Mouse (Mus musculus) brown adipose tissue, adult 24 weeks (tissue): ENCODE measurements around the gene Zfp618. TPM values are rescaled to one million over a fixed set of nuclear protein-coding genes. Genes with fewer than 3 reads are reported as not detected.
A peak's percentile ranks its signal among the peaks of the same experiment; 100 is the strongest.

ENCODE experiments used
- H3K27ac ChIP-seq: fragments of 200-500 bp; replicated peaks from 2 replicates; pipeline ENCODE4 v1.5.1; 2012; ENCODE audit warnings: low read depth, mild to moderate bottlenecking, low read length
- H3K4me1 ChIP-seq: fragments of 200-500 bp; 2 replicates; pipeline ENCODE4 v1.6.1; 2012; ENCODE audit warnings: low read length, mixed read lengths; ENCODE audit not compliant: control insufficient read depth, insufficient read depth, insufficient read length
- H3K4me3 ChIP-seq: fragments of 200-500 bp; 2 replicates; pipeline ENCODE4 v1.5.1; 2012; ENCODE audit warnings: low read depth, mild to moderate bottlenecking, low read length, moderate library complexity; ENCODE audit not compliant: insufficient read depth
- polyA plus RNA-seq: library from polyadenylated mRNA; stranded (reverse); fragments of >200 nt; gene quantifications from 2 replicates; pipeline ENCODE4 v1.2.4, GENCODE M21; 2012; ENCODE audit not compliant: missing spikeins, insufficient read depth, insufficient read length

Gene Zfp618
- polyA plus RNA-seq = 0.28 and 0.42 TPM in 2 replicates

DNA sequence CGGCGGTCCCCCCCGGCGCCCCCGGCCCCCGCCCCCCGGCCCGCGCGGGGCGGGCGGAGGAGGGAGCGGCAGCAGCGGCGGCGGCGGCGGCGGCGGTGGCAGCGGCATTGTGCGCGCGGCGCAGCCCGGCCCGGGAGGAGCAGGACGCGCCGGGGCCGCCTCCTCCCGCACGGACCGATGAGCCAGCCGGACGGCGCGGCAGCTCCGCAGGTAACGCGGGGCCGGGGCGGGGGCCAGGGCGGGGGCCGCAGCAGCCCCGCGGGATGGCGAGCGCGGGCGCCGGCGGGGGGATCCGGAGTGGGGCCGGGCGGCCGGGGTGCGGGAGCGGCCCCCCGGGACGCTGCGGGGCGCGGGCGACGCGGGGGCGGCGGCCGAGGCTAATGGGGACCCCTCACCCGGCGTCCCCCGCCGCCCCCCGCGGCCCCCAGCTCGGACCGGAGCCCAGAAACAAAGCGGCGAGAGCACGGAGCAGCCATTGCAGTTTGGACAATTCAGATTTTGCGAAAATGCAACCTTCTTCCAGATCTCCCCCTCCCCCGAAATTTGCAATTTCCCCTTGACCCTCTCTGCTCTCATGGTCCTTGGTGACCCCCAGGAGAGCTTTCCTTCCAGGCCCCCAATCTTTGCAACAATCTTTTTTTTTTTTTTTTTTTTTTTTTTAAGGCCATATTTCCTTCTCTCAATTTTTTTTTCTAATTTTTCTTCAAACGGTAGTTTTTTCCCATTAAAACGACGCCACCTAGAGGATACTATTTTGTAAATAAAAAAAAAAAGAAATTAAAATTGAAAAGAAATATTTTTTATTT lies at the start of gene Zfp618:
Gene Zfp618 (plus strand): TSS at position 77 of the 806 bp plus-strand sequence.
- Histone ChIP-seq H3K4me3 (peak within 1 kb of the TSS; percentile 74), H3K4me1 (no peaks in the 10 kb centered on the region), H3K27ac (no peak within 1 kb of the TSS)

DNA sequence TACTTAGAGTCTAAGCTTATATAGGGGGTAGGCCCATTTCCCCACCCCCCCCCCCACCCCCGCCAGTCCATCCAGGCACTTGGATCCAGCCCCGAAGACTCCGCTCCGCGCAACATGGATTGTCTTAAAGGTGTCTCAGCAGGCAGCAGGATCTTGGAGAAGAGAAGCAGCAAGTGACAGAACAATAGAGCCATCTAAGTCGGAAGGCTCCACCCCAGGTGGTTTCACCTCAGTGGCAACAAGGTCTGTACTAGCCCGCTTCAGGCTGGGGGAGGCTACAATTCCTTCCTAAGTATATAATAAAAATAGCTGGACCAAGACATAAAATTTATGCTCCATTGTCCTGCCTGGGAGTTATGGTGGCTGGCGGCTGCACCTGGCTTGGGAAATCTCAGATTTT lies 48.3 kb upstream of the Zfp618 start:
- Histone ChIP-seq H3K4me1 (no peaks in the 10 kb centered on the region), H3K27ac (no peak overlapping the region), H3K4me3 (no peak overlapping the region)

DNA sequence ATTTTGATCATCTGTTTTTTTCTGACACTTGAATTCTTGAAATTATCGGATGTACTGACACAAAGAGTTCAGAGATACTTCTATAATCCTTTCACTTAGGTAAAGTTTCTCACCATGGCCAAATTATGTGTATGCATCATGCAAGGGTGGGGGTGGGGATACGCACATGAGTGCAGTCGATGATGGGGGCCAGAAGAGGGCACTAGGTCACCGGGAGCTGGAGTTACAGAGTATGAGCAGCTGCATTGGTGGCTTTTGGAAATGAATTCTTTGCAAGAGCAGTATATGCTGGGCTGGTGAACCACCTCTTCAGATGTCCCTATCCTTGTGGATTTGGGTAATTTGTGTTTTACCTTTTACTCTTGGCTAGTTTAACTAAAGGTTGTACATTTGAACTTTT lies 31.6 kb upstream of the Zfp618 start:
- Histone ChIP-seq H3K4me1 (no peaks in the 10 kb centered on the region), H3K27ac (no peak overlapping the region), H3K4me3 (no peak overlapping the region)

DNA sequence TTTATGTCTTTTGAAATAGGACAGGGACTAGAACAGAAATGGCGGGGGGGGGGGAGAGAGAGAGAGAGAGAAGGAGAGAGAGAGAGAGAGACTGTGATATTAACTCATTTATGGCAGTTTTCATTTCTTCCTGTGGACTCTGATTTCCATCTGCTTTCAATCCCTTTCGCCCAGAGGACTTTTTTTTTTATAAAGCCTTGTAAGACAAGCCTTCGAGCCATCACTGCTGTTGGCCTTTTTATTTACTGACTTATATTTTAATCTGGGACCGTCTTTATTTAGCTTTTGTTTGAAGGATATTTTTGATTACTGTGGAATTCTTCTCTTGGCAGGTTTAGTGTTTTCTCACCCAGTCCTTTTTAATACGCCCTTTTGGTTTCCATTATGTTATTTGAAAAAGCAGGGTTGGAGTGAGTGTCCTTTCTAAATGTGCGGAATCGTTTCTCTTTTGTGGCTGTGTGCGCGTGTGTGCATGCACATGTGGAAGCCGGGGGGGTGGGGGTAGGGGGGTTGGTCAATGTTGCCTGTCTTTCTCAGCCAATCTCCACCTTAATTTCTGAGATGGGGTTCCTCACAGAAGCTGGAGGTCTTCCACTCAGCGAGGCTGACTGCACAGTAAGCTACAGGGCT lies 29.7 kb upstream of the Zfp618 start:
- Histone ChIP-seq H3K4me1 (no peaks in the 10 kb centered on the region), H3K27ac (no peak overlapping the region), H3K4me3 (no peak overlapping the region)

DNA sequence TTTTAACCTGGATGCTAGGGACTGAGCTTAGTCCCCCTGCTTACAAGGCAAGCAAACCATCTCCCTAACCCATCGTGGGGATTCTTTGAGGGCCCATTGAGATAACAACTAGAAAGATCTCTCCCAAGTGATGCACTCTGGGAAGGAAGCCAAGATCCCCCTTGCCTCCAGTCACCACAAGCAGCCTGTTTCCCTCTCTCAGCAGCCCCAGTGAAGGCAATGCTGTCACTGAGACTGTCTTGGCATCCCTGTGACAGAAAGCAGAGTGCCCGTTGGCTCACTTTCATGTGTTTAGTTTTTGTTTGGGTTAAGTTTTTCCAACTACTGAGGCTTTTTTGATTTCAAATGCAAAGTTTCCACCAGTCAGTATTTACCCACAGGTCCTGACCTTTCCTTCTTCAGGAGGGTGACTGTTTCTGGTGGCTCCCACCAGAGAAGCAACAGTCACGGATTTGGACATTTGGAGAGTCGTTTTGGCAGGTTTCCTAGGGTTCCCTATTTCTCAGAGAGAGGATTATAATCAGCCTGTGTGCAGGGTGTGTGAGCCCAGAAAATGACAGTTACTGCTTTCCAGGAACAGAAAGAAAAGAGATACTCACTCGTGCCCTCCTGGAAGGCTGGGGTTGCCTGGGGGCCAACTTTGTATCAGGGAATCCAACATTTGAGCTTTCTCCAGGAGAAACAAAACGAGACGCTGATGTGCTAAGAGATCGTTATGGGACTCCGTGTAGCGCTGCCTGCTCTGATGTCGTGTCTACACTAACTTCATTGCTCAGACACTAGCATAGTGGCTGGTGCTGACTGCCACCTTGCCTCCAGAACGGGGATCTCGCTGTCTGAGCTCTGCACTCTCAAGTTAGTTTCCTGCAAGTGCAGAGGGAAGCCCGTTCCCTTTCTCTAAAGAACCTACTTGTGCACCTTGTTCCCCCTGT lies 23.1 kb upstream of the Zfp618 start:
- Histone ChIP-seq H3K4me1 (no peaks in the 10 kb centered on the region), H3K27ac (no peak overlapping the region), H3K4me3 (no peak overlapping the region)

DNA sequence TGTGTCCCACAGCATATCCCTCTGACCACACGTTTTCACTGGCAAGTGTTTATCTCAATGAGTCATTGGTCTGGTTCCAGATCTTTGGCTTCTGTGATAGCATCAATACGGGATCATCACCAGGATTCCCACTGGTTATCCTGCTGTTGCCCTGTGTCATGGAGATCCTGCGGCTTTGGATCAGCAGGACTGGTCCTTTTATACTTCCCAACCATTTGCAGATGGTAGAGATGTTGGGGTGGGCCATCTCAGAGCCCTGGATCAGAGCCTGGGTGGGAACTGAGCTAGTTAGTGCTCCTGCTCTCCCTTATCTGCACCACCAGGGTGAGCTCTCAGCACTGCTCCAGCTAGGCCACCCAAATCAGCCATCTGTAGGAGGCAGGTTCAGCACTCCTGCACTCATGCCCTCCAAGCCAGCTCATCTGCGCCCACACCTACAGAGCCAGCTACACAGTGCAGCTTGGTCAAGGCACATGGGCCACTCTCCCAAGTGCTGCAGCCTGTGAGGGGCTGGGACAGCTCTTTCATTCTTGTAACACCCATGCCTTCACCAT lies 21.0 kb upstream of the Zfp618 start:
- H3K27ac ChIP-seq = no peak overlapping the region
- H3K4me3 ChIP-seq = no peak overlapping the region
- H3K4me1 ChIP-seq = no peaks in the 10 kb centered on the region

DNA sequence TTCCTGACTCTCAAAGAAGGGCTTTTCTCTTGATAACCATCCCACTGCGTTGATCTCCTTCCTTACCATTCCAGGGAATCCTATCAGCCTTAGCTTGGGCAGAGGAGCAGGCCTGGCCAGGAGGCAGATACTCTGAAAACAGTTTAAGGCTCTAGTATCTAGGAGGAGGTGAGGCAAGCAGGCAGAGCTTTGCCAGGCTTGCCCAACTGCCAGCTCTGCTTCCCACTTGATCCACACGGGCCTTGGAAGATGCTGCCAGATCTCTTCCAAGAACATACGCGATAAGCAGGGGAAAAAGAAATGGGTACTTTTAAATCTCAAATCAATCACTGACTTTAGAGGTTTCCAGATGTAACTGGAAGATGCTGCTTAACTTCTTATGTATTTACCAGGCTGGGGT lies 1.6 kb upstream of the Zfp618 start:
- H3K4me1 ChIP-seq = no peaks in the 10 kb centered on the region
- H3K4me3 ChIP-seq = no peak overlapping the region
- no peak overlapping the region for H3K27ac ChIP-seq

DNA sequence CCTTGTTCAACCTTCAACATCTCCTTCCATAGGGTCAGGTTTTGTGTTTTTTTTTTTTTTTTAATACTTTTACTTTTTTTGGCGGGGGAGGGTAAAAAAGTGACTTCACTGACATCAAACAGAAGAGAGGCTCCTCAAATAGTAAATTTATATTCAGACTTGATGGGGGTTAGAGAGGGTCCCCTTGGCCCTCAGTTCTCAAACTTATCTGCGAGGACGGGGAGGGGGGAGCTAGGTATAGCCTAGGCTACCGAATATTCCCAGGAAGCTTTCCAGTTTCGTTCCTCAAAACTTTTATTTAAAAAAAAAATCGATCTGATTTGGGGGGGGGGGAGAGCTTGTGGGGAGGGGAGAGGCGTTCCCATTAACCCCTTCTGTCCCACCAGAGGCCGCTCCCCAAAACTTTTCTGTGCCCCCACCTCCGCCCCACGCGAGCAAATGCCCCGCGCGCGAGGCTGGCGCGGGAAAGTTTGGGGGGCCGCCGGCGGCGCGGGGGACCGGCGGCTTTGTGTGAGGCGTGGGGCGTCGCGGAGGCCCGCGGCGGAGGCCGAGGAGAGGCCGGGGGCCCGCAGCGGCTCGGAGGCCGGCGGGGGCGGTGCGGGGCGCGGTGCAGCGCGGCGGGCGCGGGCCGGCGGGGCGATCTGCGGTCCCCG lies 403 bp upstream of the Zfp618 start:
- Histone ChIP-seq H3K4me3 (peak overlapping the region; percentile 55), H3K27ac (no peak overlapping the region), H3K4me1 (no peaks in the 10 kb centered on the region)

DNA sequence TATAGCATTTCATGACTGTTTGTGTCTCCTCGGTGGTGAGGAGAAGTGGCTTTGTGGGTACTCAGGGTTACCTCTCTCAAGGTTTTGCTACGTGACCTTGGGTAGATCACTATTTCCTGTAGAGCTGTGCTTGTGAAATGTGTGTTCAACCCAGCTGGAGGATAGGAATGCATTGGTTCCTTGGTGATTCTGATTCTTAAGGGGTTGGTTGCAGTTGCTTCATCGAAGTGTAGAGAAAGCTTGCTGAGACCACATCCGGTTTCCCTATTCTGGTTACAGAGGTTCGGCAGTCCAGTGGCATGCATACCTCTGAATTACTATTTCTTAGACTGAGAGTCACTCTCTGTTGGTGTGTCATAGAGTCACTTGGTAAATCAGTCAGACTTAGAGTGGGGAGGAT lies 4.2 kb downstream of the Zfp618 start:
- Histone ChIP-seq H3K4me1 (no peaks in the 10 kb centered on the region), H3K4me3 (no peak overlapping the region), H3K27ac (no peak overlapping the region)

DNA sequence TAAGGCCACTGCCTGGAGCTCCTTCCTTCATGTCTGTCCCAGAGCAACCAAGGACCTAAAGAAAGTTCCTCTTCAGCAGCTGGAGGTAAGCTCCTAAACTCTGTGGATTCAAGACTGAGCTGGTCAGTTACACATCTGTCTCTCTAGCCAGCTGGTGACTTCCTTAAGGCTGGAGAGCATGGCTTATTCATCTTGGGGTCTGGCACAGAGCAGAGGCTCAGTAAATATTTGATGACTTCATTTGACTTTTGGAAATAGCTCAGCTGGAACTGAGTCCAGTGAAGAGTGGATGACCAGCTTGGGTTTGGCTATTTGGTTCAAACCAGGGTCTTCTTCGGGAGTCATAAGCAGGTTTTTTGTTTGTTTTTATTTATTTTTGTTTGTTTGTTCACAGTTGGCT lies 6.6 kb downstream of the Zfp618 start:
- Histone ChIP-seq H3K27ac (no peak overlapping the region), H3K4me1 (no peaks in the 10 kb centered on the region), H3K4me3 (no peak overlapping the region)

DNA sequence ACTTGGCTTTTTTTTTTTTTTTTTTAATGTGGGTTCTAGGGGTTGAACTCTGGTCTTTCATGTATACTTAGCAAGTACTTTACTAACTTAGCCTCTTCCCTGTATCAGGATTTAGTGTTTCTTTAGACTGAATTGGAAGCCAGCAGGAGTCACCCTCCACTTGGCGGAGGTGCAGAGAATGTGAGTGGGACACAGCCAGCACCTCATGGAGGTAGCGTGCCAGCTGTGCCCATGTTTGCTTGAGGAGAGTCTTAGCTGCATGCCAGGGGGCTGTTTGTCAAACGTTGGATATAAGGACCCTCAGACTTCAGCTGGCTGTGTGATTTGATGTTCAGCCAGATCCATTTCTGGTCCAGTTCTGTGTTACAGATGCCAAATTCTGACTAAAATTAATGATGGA lies 7.7 kb downstream of the Zfp618 start:
- Histone ChIP-seq H3K4me1 (no peaks in the 10 kb centered on the region), H3K27ac (no peak overlapping the region), H3K4me3 (no peak overlapping the region)

DNA sequence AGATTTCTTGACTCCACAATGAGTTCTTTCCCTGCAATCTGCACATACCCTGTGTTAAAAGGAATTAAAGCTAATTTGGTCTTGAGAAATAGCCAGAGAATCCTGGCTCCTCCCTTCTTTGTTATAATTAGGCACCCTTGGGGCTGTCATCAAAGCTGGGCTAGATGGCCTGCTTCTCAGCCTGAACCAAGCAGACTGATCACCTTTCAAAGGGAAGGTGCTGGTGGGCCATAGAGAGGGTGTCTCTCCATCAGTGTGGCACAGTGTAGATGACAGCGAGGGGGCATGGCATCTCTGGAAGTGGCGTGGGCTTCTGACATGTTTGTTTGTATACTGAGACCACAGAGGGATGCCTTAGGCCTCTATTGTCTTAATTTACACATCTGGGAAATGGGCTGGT lies 9.5 kb downstream of the Zfp618 start:
- Histone ChIP-seq H3K4me3 (no peak overlapping the region), H3K27ac (no peak overlapping the region), H3K4me1 (no peaks in the 10 kb centered on the region)

DNA sequence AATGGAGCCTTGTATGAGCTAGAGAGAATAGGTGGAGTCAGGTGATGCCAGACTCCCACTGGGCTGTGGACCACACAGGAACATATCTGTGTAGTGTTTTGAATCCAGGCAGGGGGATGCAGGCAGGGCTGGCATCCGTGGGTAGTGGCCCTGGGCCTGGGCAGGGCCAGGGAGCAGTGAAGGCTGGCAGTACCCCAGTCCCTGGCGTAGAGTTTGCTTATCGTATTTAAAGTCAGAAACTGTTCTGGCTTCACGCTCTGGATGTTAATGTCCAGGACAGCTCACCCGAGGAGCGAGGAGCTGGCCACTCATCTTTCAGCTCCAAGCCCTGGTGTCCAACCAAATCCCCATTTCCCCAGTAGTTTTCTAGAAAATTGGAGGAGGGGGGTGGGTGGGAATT lies 10.2 kb downstream of the Zfp618 start:
- Histone ChIP-seq H3K27ac (no peak overlapping the region), H3K4me1 (no peaks in the 10 kb centered on the region), H3K4me3 (no peak overlapping the region)

DNA sequence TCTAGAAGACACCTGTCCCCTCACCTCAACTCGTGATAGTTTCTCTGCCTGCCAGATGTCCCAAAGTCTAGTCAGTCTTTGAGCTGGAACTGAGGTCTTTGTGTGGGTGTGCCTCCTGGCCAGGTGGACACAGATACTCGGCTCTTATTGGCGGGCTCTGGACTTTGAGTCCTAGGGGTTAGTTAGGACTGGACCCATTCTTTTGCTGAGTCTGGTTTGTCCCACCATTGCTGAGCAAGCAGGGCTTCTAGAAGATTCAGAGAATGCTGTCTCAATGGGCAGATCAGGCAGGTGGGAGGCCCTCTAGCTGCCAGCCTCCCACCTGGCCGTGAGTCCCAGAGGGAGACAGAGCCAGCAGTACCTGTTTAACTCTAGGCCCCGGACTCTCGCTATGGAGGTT lies 12.1 kb downstream of the Zfp618 start:
- no peak overlapping the region for H3K27ac ChIP-seq
- no peak overlapping the region for H3K4me3 ChIP-seq

More for the DNA sequence above, 12.1 kb downstream of the Zfp618 start:
- H3K4me1 ChIP-seq = no peaks in the 10 kb centered on the region
